In genomic region chr9:101052691-101053090, GRCm38 (mm10) we compare ENCODE assay signal across 23 mouse cellular contexts.
"Had no signal": no experiment of that assay in that cellular context is flagged by ENCODE, and none has a peak within 500 bp of the region (broad histone marks: within the 10 kb centered on the region; RNA-seq: fewer than 3 reads in every experiment).

No protein-coding gene starts in this region.

- H3K4me3 ChIP-seq: heart, adult 2 months; heart, embryonic 13.5 days; heart, embryonic 15.5 days; hindbrain, embryonic 13.5 days; hindbrain, embryonic 15.5 days; left cerebral cortex, adult 2 months; limb, embryonic 13.5 days; limb, embryonic 15.5 days; liver, embryonic 12.5 days had no signal

- H3K4me2 ChIP-seq: heart, embryonic 11.5 days; heart, embryonic 13.5 days; heart, embryonic 15.5 days; hindbrain, embryonic 13.5 days; hindbrain, embryonic 15.5 days; limb, embryonic 13.5 days; limb, embryonic 15.5 days; liver, embryonic 12.5 days had no signal

- ATAC-seq: forebrain, postnatal 0 days; hindbrain, postnatal 0 days; liver, embryonic 12.5 days had no signal

- H3K9ac ChIP-seq: forebrain, postnatal 0 days; heart, embryonic 13.5 days; heart, embryonic 15.5 days; hindbrain, embryonic 13.5 days; hindbrain, embryonic 15.5 days; limb, embryonic 13.5 days; limb, embryonic 15.5 days; liver, embryonic 12.5 days; liver, embryonic 14.5 days had no signal

- H3K36me3 ChIP-seq: heart, embryonic 13.5 days; heart, embryonic 15.5 days; hindbrain, embryonic 13.5 days; hindbrain, embryonic 15.5 days; limb, embryonic 13.5 days; limb, embryonic 15.5 days; liver, embryonic 12.5 days had no signal

- H3K27me3 ChIP-seq: heart, embryonic 13.5 days; heart, embryonic 15.5 days; hindbrain, embryonic 13.5 days; hindbrain, embryonic 15.5 days; limb, embryonic 13.5 days; limb, embryonic 15.5 days; liver, embryonic 12.5 days had no signal

- DNase-seq: forebrain, postnatal 0 days; gastrocnemius, postnatal 14 days; gastrocnemius, postnatal 36 days; heart, adult 2 months; heart, postnatal 14 days; heart, postnatal 36 days; kidney, adult 18-20 months; kidney, adult 8-10 months; kidney, postnatal 10 days; kidney, postnatal 25 days; kidney, postnatal 4 days; layer of hippocampus, adult 9-11 months had no signal

- H3K4me1 ChIP-seq: heart, embryonic 13.5 days; heart, embryonic 15.5 days; hindbrain, embryonic 13.5 days; hindbrain, embryonic 15.5 days; limb, embryonic 13.5 days; limb, embryonic 15.5 days; liver, embryonic 12.5 days had no signal

- H3K9me3 ChIP-seq: heart, embryonic 13.5 days; heart, embryonic 15.5 days; hindbrain, embryonic 13.5 days; hindbrain, embryonic 15.5 days; limb, embryonic 13.5 days; limb, embryonic 15.5 days; liver, embryonic 12.5 days had no signal

- H3K27ac ChIP-seq: heart, adult 2 months; heart, embryonic 13.5 days; heart, embryonic 15.5 days; hindbrain, embryonic 13.5 days; hindbrain, embryonic 15.5 days; hindbrain, postnatal 0 days; left cerebral cortex, adult 2 months; limb, embryonic 13.5 days; limb, embryonic 15.5 days; liver, embryonic 12.5 days; liver, embryonic 14.5 days had no signal
